Mouse (Mus musculus): ENCODE measurements at regions not wholly inside any gene's neighbourhood (a gene's known extent, or its start where the extent isn't known, plus 50 kb on each side); places are given as distances from the start of the nearest gene placed in this dataset.

GRCm38 (mm10) chr17:83898531-83898930 lies 50.8 kb upstream of the Haao start:
- DNase-seq (ENCODE audit: low read depth, low spot score) = no peak

Measured in brain, embryonic 18.5 days (tissue).